Mouse (Mus musculus) limb, embryonic 15.5 days (tissue): ENCODE measurements around the gene Pola1. TPM values are rescaled to one million over a fixed set of nuclear protein-coding genes. Genes with fewer than 3 reads are reported as not detected.

Source experiments
- ATAC-seq: fragments of 200-750 bp; cut with Nextera tagmentation; 2 replicates; pipeline ENCODE4 v1.8.0; 2017; ENCODE audit warnings: low read depth, moderate TSS enrichment; ENCODE audit not compliant: insufficient number of reproducible peaks, low FRiP score, low TSS enrichment
- H3K27ac ChIP-seq: fragments of 300-500 bp; sonication (generic); 2 replicates; pipeline ENCODE4 v1.5.1; 2015; ENCODE audit warnings: moderate library complexity, mild to moderate bottlenecking, inconsistent platforms
- H3K27me3 ChIP-seq: fragments of 300-500 bp; sonication (generic); 2 replicates; pipeline ENCODE4 v1.6.1; 2015; ENCODE audit warnings: inconsistent platforms
- H3K36me3 ChIP-seq: fragments of 300-500 bp; sonication (generic); 2 replicates; pipeline ENCODE4 v1.6.1; 2015; ENCODE audit warnings: inconsistent platforms
- H3K4me1 ChIP-seq: fragments of 300-500 bp; sonication (generic); 2 replicates; pipeline ENCODE4 v1.6.1; 2015; ENCODE audit warnings: inconsistent platforms
- H3K4me2 ChIP-seq: fragments of 300-500 bp; sonication (generic); 2 replicates; pipeline ENCODE4 v1.6.1; 2015; ENCODE audit warnings: mild to moderate bottlenecking, inconsistent platforms
- H3K4me3 ChIP-seq: fragments of 300-500 bp; sonication (generic); 2 replicates; pipeline ENCODE4 v1.5.1; 2015; ENCODE audit warnings: mild to moderate bottlenecking, inconsistent platforms
- H3K9ac ChIP-seq: fragments of 300-500 bp; sonication (generic); 2 replicates; pipeline ENCODE4 v1.6.1; 2015; ENCODE audit warnings: inconsistent platforms
- H3K9me3 ChIP-seq: fragments of 300-500 bp; sonication (generic); 2 replicates; pipeline ENCODE4 v1.6.1; 2016; ENCODE audit warnings: inconsistent platforms
- WGBS: fragments of 180-500 bp; shearing (Covaris S2); methylation state at CpG from one replicate; pipeline ENCODE4 v1.1.7; 2015; 5-methylcytosine and 5-hydroxymethylcytosine counted together
- polyA plus RNA-seq: library from polyadenylated mRNA; unstranded; fragments of >200 nt; fragmentation: Nextera tagmentation; extraction: Ambion mirVana; gene quantifications from 2 replicates; pipeline ENCODE4 v1.2.1, GENCODE M21; 2015

The Pola1 gene
- polyA plus RNA-seq, 1 experiment from 2014 or later: 16.8 TPM

DNA sequence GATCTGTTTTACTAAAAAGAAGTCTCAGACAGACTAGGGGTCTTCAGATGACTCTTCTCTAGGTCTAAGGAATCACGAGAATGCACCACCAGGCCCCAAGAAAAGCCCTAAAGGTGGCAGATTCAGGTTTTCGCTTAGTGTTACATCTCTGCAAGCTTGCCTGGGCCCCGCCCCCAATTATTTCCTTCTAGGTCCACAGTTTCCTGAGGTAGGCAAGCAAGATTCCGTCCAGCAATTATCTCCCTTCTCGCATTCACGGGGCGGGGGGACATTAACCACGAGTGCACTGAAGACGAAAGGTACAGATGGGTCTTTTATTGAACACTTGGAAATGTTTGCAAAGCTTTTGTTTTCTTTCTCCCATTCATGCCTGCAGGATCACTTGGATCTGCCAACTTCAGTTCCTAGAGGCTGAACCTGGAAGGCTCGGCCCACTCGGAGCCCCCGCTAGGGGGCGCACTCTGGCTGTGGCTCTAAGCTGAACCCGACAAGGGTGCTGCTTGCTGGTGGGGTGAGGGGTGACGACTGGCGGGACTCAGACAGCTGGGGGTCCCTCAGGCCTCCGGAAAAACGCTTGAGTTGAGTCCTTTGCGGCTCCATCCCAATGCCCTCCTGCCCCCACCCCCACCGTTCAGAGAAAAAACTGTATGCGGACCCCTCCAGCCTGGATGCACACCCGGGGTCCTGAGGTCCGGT is 350.8 kb downstream of the Pola1 start:
- Histone ChIP-seq H3K9ac (no peak overlapping the region), H3K4me1 (peaks cover 2% of the 10 kb centered on the region; the same call in 1 of the 2 replicates), H3K36me3 (no peaks in the 10 kb centered on the region), H3K9me3 (no peaks in the 10 kb centered on the region), H3K4me2 (peak overlapping the region; percentile 23; the same call in 1 of the 2 replicates), H3K4me3 (peak overlapping the region; percentile 14; the same call in 1 of the 2 replicates), H3K27me3 (peaks cover 57% of the 10 kb centered on the region), H3K27ac (no peak overlapping the region)
- ATAC-seq: no peak
- WGBS: 17% methylated on average over 23 of the region's 23 CpGs

DNA sequence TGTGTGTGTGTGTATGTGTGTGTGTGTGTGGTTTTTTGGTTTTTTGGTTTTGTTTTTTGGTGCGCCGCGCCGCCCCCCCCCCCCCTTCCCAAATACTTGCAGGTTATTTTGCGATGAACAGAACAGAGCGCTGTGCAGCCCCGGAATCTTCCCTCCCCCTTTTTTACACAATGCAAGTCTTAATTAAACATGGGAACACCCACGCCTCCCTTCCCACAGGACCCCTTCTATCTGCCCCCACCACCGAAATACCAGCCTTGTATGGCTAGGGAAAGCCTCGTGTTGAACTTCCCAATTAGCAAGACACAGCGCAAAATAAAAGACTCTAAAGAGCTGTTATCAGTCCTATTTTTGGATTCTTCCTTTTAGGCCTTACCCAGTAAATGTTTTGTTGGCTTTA is 352.0 kb downstream of the Pola1 start:
- H3K4me2 ChIP-seq: no peak overlapping the region
- WGBS: 46% methylated on average over 10 of the region's 11 CpGs
- no peak overlapping the region for H3K27ac ChIP-seq
- no peak overlapping the region for H3K9ac ChIP-seq
- no peaks in the 10 kb centered on the region for H3K9me3 ChIP-seq
- no peak for ATAC-seq
- H3K36me3 ChIP-seq: no peaks in the 10 kb centered on the region
- no peak overlapping the region for H3K4me3 ChIP-seq
- H3K4me1 ChIP-seq: peaks cover 2% of the 10 kb centered on the region; the same call in 1 of the 2 replicates
- peaks cover 53% of the 10 kb centered on the region for H3K27me3 ChIP-seq

DNA sequence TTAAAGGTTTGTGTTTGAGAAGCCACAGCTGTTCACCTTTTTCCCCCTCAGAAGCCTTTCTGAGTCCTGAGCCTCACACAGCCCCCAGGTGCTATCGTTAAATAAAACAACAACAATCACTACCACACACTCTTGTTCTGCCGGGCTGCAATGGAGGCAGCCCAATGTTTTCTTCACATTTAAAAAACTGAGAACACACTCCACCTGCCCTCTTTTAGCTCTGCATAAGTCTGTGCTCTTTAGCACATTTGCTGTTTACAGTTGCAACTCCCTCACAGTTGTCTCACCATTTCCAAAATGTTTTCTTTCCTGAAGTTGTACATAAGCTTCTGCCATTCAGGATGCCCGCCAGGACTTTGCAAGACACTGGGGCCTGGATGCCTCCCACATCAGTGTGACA is 356.3 kb downstream of the Pola1 start:
- H3K36me3 ChIP-seq: no peaks in the 10 kb centered on the region

More for the DNA sequence above, 356.3 kb downstream of the Pola1 start:
- Histone ChIP-seq H3K4me3 (no peak overlapping the region), H3K4me2 (no peak overlapping the region), H3K27ac (no peak overlapping the region), H3K4me1 (no peaks in the 10 kb centered on the region), H3K9me3 (no peaks in the 10 kb centered on the region), H3K9ac (no peak overlapping the region), H3K27me3 (peaks cover 18% of the 10 kb centered on the region)
- no peak for ATAC-seq
- WGBS: 49% methylated on average over 3 of the region's 3 CpGs

Other genes with a start within 250 kb of the Pola1 start
- 2.2 and 2.3 TPM in 2 replicates for gene Pcyt1b, start 22.7 kb upstream of the Pola1 start, polyA plus RNA-seq
- gene Pdk3, start 200.0 kb upstream of the Pola1 start, polyA plus RNA-seq: 51.6 and 55.6 TPM in 2 replicates